Mouse (Mus musculus): ENCODE measurements around the gene Ncln. TPM values are rescaled to one million over a fixed set of nuclear protein-coding genes. Genes with fewer than 3 reads are reported as not detected.

Ncln gene
- polyA plus RNA-seq, 1 experiment from 2014 or later: 51.8 TPM

GRCm38 (mm10) chr10:81488081-81488480 lies 8.1 kb downstream of the Ncln start:
- peaks cover 68% of the 10 kb centered on the region for H3K36me3 ChIP-seq (ENCODE audit: control insufficient read depth, insufficient read depth, low read length)
- no peak for DNase-seq
- 91% methylated on average over 11 of the region's 11 CpGs for whole genome bisulfite sequencing

DNA sequence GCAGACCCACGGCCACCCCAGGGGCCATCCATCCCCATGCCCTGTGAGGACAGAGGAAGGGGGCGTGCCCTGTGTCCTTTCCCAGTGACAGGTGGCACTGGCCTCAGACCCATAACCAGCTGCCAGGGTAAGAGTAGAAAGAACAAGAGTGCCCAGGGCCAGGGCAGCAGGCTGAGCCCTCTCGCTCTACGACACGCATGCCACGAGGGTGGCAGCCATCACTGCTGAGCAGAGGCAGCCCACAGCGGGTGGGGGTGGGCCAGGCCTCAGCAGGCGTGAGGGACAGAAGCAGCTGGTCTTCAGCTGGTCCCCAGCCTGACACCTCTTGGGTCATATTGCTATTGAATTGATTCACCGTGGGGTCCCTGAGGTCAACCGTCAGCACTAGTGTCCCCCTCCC lies 9.7 kb downstream of the Ncln start:
- 88% methylated on average over 10 of the region's 10 CpGs for WGBS
- Histone ChIP-seq H3K9ac (replicated peaks; ENCODE audit: low read length) (no peak overlapping the region), H3K36me3 (ENCODE audit: control insufficient read depth, insufficient read depth, low read length) (peaks cover 52% of the 10 kb centered on the region), H3K4me2 (ENCODE audit: low read length) (no peak overlapping the region), H3K27me3 (ENCODE audit: control insufficient read depth, insufficient read depth, low read length) (no peaks in the 10 kb centered on the region), H3K4me1 (ENCODE audit: control insufficient read depth, insufficient read depth, low read length) (peaks cover 17% of the 10 kb centered on the region), H3K4me3 (replicated peaks; ENCODE audit: low read depth, low read length) (no peak overlapping the region), H3K9me3 (ENCODE audit: control insufficient read depth, low read length) (no peaks in the 10 kb centered on the region), H3K27ac (replicated peaks; ENCODE audit: low read depth, low read length) (no peak overlapping the region)
- no peak for ATAC-seq (ENCODE audit: low FRiP score, low TSS enrichment)
- no peak for DNase-seq

More at GRCm38 (mm10) chr10:81488081-81488480, 8.1 kb downstream of the Ncln start:
- Histone ChIP-seq H3K9me3 (ENCODE audit: control insufficient read depth, low read length) (no peaks in the 10 kb centered on the region), H3K4me1 (ENCODE audit: control insufficient read depth, insufficient read depth, low read length) (peaks cover 12% of the 10 kb centered on the region; the same call in 1 of the 2 replicates), H3K27ac (replicated peaks; ENCODE audit: low read depth, low read length) (no peak overlapping the region), H3K4me2 (ENCODE audit: low read length) (no peak overlapping the region), H3K27me3 (ENCODE audit: control insufficient read depth, insufficient read depth, low read length) (no peaks in the 10 kb centered on the region), H3K4me3 (replicated peaks; ENCODE audit: low read depth, low read length) (no peak overlapping the region), H3K9ac (replicated peaks; ENCODE audit: low read length) (no peak overlapping the region)
- no peak for ATAC-seq (ENCODE audit: low FRiP score, low TSS enrichment)

- Histone ChIP-seq H3K4me2 (ENCODE audit: low read length) (no peak overlapping the region), H3K4me1 (ENCODE audit: control insufficient read depth, insufficient read depth, low read length) (peaks cover 22% of the 10 kb centered on the region), H3K4me3 (replicated peaks; ENCODE audit: low read depth, low read length) (no peak overlapping the region), H3K9me3 (ENCODE audit: control insufficient read depth, low read length) (no peaks in the 10 kb centered on the region), H3K9ac (replicated peaks; ENCODE audit: low read length) (no peak overlapping the region), H3K36me3 (ENCODE audit: control insufficient read depth, insufficient read depth, low read length) (peaks cover 43% of the 10 kb centered on the region), H3K27me3 (ENCODE audit: control insufficient read depth, insufficient read depth, low read length) (no peaks in the 10 kb centered on the region), H3K27ac (replicated peaks; ENCODE audit: low read depth, low read length) (no peak overlapping the region)
- DNase-seq (no peak), ATAC-seq (ENCODE audit: low FRiP score, low TSS enrichment) (no peak)
- WGBS: 76% methylated on average over 7 of the region's 7 CpGs
Observed at GRCm38 (mm10) chr10:81485479-81486018, 10.6 kb downstream of the Ncln start.

DNA sequence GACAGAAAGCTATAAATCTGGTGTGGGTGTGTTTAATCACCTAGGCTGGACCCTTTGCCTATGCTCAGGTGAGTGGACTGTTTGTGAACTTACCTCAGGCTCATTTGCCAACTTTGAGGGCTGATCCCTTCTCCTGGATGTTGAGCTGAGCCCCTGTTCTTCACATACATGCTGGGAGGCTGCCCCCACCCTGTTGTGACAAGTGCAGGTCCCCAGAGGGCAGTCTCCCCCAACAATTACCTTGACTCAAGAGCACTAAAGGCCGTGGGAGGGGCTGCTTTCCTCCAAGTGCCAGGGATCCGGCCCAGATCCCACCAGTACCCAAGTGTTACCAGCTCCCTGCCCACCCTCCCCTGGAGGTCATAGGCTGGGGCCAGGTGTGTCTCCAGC lies 11.1 kb downstream of the Ncln start:
- no peaks in the 10 kb centered on the region for H3K27me3 ChIP-seq (ENCODE audit: control insufficient read depth, insufficient read depth, low read length)
- H3K9ac ChIP-seq (replicated peaks; ENCODE audit: low read length): no peak overlapping the region
- H3K4me1 ChIP-seq (ENCODE audit: control insufficient read depth, insufficient read depth, low read length): peaks cover 26% of the 10 kb centered on the region
- DNase-seq: no peak
- H3K4me2 ChIP-seq (ENCODE audit: low read length): no peak overlapping the region
- peak overlapping the region; percentile 76 for H3K27ac ChIP-seq (replicated peaks; ENCODE audit: low read depth, low read length)
- no peaks in the 10 kb centered on the region for H3K9me3 ChIP-seq (ENCODE audit: control insufficient read depth, low read length)
- 29% methylated on average over 2 of the region's 2 CpGs for WGBS
- peaks cover 38% of the 10 kb centered on the region for H3K36me3 ChIP-seq (ENCODE audit: control insufficient read depth, insufficient read depth, low read length)
- ATAC-seq (ENCODE audit: low FRiP score, low TSS enrichment): no peak
- H3K4me3 ChIP-seq (replicated peaks; ENCODE audit: low read depth, low read length): no peak overlapping the region

DNA sequence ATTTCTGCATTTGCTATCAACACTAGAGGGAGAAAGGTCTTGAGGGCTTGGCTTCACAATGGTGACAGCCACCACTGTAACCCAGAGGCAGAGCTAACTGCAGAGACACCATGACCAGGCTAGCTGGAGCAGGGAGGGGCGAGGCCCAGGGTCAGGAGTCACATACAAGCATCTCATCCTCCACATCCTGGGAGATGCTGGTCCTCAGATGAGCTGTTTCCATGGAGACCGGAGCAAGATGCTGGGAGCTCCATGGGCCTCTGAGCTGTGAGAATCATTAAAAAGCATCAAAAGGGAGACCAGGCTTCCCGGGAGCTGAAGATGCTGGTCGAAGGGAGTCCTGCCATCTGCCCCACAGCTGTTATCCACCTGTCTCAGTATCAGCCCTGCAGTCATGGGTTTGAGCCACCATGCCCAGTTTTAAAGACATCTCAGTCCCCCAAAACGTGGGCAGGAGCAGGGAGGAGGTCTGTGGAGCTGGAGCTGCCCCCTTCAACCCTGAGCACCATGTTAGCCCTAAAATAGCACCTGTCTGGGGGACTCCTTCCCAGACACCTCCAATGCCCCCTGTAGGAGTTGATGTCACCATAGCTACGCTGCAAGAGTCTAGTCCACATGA lies 11.6 kb downstream of the Ncln start:
- no peak for ATAC-seq (ENCODE audit: low FRiP score, low TSS enrichment)
- WGBS: 39% methylated on average over 6 of the region's 6 CpGs
- H3K27ac ChIP-seq (replicated peaks; ENCODE audit: low read depth, low read length): peak overlapping the region; percentile 76
- no peaks in the 10 kb centered on the region for H3K9me3 ChIP-seq (ENCODE audit: control insufficient read depth, low read length)
- peak; percentile 70 for DNase-seq
- H3K27me3 ChIP-seq (ENCODE audit: control insufficient read depth, insufficient read depth, low read length): no peaks in the 10 kb centered on the region
- H3K36me3 ChIP-seq (ENCODE audit: control insufficient read depth, insufficient read depth, low read length): peaks cover 33% of the 10 kb centered on the region
- 0 out of 2 replicates have a peak overlapping the region, but pooled peaks have one; percentile 20 for H3K9ac ChIP-seq (replicated peaks; ENCODE audit: low read length)
- H3K4me3 ChIP-seq (replicated peaks; ENCODE audit: low read depth, low read length): no peak overlapping the region
- peaks cover 30% of the 10 kb centered on the region for H3K4me1 ChIP-seq (ENCODE audit: control insufficient read depth, insufficient read depth, low read length)
- peak overlapping the region; percentile 18; the same call in 1 of the 2 replicates for H3K4me2 ChIP-seq (ENCODE audit: low read length)

- WGBS: 17% methylated on average over 9 of the region's 9 CpGs
- ATAC-seq (ENCODE audit: low FRiP score, low TSS enrichment): no peak
- Histone ChIP-seq H3K4me3 (replicated peaks; ENCODE audit: low read depth, low read length) (no peak overlapping the region), H3K4me2 (ENCODE audit: low read length) (peak overlapping the region; percentile 18; the same call in 1 of the 2 replicates), H3K27me3 (ENCODE audit: control insufficient read depth, insufficient read depth, low read length) (no peaks in the 10 kb centered on the region), H3K36me3 (ENCODE audit: control insufficient read depth, insufficient read depth, low read length) (peaks cover 27% of the 10 kb centered on the region), H3K4me1 (ENCODE audit: control insufficient read depth, insufficient read depth, low read length) (peaks cover 33% of the 10 kb centered on the region), H3K9ac (replicated peaks; ENCODE audit: low read length) (no peak overlapping the region), H3K27ac (replicated peaks; ENCODE audit: low read depth, low read length) (peak overlapping the region; percentile 76), H3K9me3 (ENCODE audit: control insufficient read depth, low read length) (no peaks in the 10 kb centered on the region)
- DNase-seq: peak; percentile 70
Observed at GRCm38 (mm10) chr10:81483983-81484382, 12.2 kb downstream of the Ncln start.

GRCm38 (mm10) chr10:81482533-81482889 lies 13.7 kb downstream of the Ncln start, which contains the start of gene Celf5:
TSS of gene Celf5 (minus strand) at chr10:81482709.
- Histone ChIP-seq H3K36me3 (ENCODE audit: control insufficient read depth, insufficient read depth, low read length) (peaks cover 13% of the 10 kb centered on the region), H3K4me1 (ENCODE audit: control insufficient read depth, insufficient read depth, low read length) (peaks cover 48% of the 10 kb centered on the region), H3K9ac (replicated peaks; ENCODE audit: low read length) (peak within 1 kb of the TSS; percentile 92), H3K4me2 (ENCODE audit: low read length) (peak within 1 kb of the TSS; percentile 75), H3K4me3 (replicated peaks; ENCODE audit: low read depth, low read length) (peak within 1 kb of the TSS; percentile 77), H3K9me3 (ENCODE audit: control insufficient read depth, low read length) (no peaks in the 10 kb centered on the region), H3K27ac (replicated peaks; ENCODE audit: low read depth, low read length) (peak within 1 kb of the TSS; percentile 86), H3K27me3 (ENCODE audit: control insufficient read depth, insufficient read depth, low read length) (no peaks in the 10 kb centered on the region)
- ATAC-seq (ENCODE audit: low FRiP score, low TSS enrichment) (peak; percentile 76), DNase-seq (peak; percentile 87)
- under 1% methylated on average over 36 of the region's 36 CpGs for WGBS

GRCm38 (mm10) chr10:81481605-81482532 lies 14.3 kb downstream of the Ncln start:
- peaks cover 6% of the 10 kb centered on the region for H3K36me3 ChIP-seq (ENCODE audit: control insufficient read depth, insufficient read depth, low read length)
- peak overlapping the region; percentile 86 for H3K27ac ChIP-seq (replicated peaks; ENCODE audit: low read depth, low read length)
- H3K4me3 ChIP-seq (replicated peaks; ENCODE audit: low read depth, low read length): peak overlapping the region; percentile 77
- H3K9me3 ChIP-seq (ENCODE audit: control insufficient read depth, low read length): no peaks in the 10 kb centered on the region
- peak overlapping the region; percentile 92 for H3K9ac ChIP-seq (replicated peaks; ENCODE audit: low read length)
- H3K27me3 ChIP-seq (ENCODE audit: control insufficient read depth, insufficient read depth, low read length): peaks cover 5% of the 10 kb centered on the region; the same call in 1 of the 2 replicates
- 2% methylated on average over 35 of the region's 35 CpGs for WGBS
- peak; percentile 68 for DNase-seq
- peak; percentile 41 for ATAC-seq (ENCODE audit: low FRiP score, low TSS enrichment)
- H3K4me1 ChIP-seq (ENCODE audit: control insufficient read depth, insufficient read depth, low read length): peaks cover 51% of the 10 kb centered on the region
- H3K4me2 ChIP-seq (ENCODE audit: low read length): peak overlapping the region; percentile 75
